Mouse (Mus musculus) testis, postnatal 10 days (tissue): ENCODE results near the gene Kcnip3.
A peak's percentile ranks its signal among the peaks of the same experiment; 100 is the strongest.

Source experiments
- DNase-seq: peaks from one replicate; pipeline ENCODE4 v3.0.0; 2021; ENCODE audit warnings: low spot score

Gene Kcnip3

GRCm38 (mm10) chr2:127522006-127522441 lies at the start of gene Kcnip3:
Gene Kcnip3 (minus strand): TSS chr2:127522094.
- DNase-seq = no peak

GRCm38 (mm10) chr2:127559070-127559966 lies 37.4 kb upstream of the Kcnip3 start:
- peak; percentile 91 for DNase-seq

- peak; percentile 39 for DNase-seq
Measured at GRCm38 (mm10) chr2:127551078-127551477, 29.2 kb upstream of the Kcnip3 start.

GRCm38 (mm10) chr2:127550446-127550845 lies 28.6 kb upstream of the Kcnip3 start:
- no peak for DNase-seq

GRCm38 (mm10) chr2:127549711-127550110 lies 27.8 kb upstream of the Kcnip3 start:
- DNase-seq = no peak

- no peak for DNase-seq
Measured at GRCm38 (mm10) chr2:127548342-127549074, 26.6 kb upstream of the Kcnip3 start.

GRCm38 (mm10) chr2:127541697-127542096 lies 19.8 kb upstream of the Kcnip3 start:
- DNase-seq = peak; percentile 27

GRCm38 (mm10) chr2:127541185-127541584 lies 19.3 kb upstream of the Kcnip3 start, which contains the start of gene Prom2:
Gene Prom2 (minus strand): TSS chr2:127541467.
- DNase-seq = peak; percentile 39

- DNase-seq = no peak
Measured at GRCm38 (mm10) chr2:127539494-127539893, 17.6 kb upstream of the Kcnip3 start.

- DNase-seq = no peak
Measured at GRCm38 (mm10) chr2:127537548-127537947, 15.7 kb upstream of the Kcnip3 start.

GRCm38 (mm10) chr2:127535363-127535762 lies 13.5 kb upstream of the Kcnip3 start:
- DNase-seq = no peak

GRCm38 (mm10) chr2:127532379-127532778 lies 10.5 kb upstream of the Kcnip3 start:
- peak; percentile 60 for DNase-seq

GRCm38 (mm10) chr2:127531592-127531991 lies 9.7 kb upstream of the Kcnip3 start:
- DNase-seq = no peak

- no peak for DNase-seq
Measured at GRCm38 (mm10) chr2:127530418-127530817, 8.5 kb upstream of the Kcnip3 start.

- no peak for DNase-seq
Measured at GRCm38 (mm10) chr2:127525004-127525775, 3.3 kb upstream of the Kcnip3 start.

- DNase-seq = no peak
Measured at GRCm38 (mm10) chr2:127523950-127524729, 2.2 kb upstream of the Kcnip3 start.

GRCm38 (mm10) chr2:127521172-127522005 lies 505 bp downstream of the Kcnip3 start:
- DNase-seq = no peak

- no peak for DNase-seq
Measured at GRCm38 (mm10) chr2:127520123-127520522, 1.8 kb downstream of the Kcnip3 start.

GRCm38 (mm10) chr2:127519308-127519707 lies 2.6 kb downstream of the Kcnip3 start:
- DNase-seq = no peak

GRCm38 (mm10) chr2:127518831-127519230 lies 3.1 kb downstream of the Kcnip3 start:
- DNase-seq = no peak
